Mouse (Mus musculus) ES-E14 (cell line): ENCODE results near the gene Ang6. TPM values are rescaled to one million over a fixed set of nuclear protein-coding genes. Genes with fewer than 3 reads are reported as not detected.
"Not testable (repeated sequence)": the region's sequence is repeated elsewhere in the genome, so short reads cannot be mapped to it uniquely, and the experiment has no call there.

ENCODE experiments used
- DNase-seq: peaks from one replicate; pipeline ENCODE4 v3.0.0-alpha.2; 2013; ENCODE audit warnings: low read depth, low spot score
- H3K27ac ChIP-seq: 2 replicates; pipeline ENCODE4 v1.5.1; 2012; ENCODE audit warnings: low read depth, mild to moderate bottlenecking, low read length, moderate library complexity, mixed read lengths; ENCODE audit not compliant: poor library complexity, insufficient read depth, severe bottlenecking
- H3K36me3 ChIP-seq: 2 replicates; pipeline ENCODE4 v1.6.1; 2012; ENCODE audit warnings: mild to moderate bottlenecking, low read length, moderate library complexity, mixed read lengths; ENCODE audit not compliant: control insufficient read depth, poor library complexity, insufficient read depth, severe bottlenecking
- H3K4me1 ChIP-seq, 2 experiments: fragments of 150-350 bp in 1 of 2; sonication (generic) in 1 of 2; 2 replicates each; pipeline ENCODE4 v1.6.1; 2012; ENCODE audit warnings: low read length in 2 of 2, mild to moderate bottlenecking in 1 of 2, mixed read lengths in 1 of 2; ENCODE audit not compliant: control insufficient read depth in 2 of 2, insufficient read depth in 2 of 2, poor library complexity in 1 of 2
- H3K4me3 ChIP-seq, 2 experiments: fragments of 150-350 bp in 1 of 2; sonication (generic) in 1 of 2; 2 replicates each; pipeline ENCODE4 v1.5.1; 2012; ENCODE audit warnings: low read length in 2 of 2, low read depth in 1 of 2, mild to moderate bottlenecking in 1 of 2, mixed read lengths in 1 of 2; ENCODE audit not compliant: insufficient read depth in 1 of 2, poor library complexity in 1 of 2, severe bottlenecking in 1 of 2
- H3K9ac ChIP-seq: 2 replicates; pipeline ENCODE4 v1.6.1; 2012; ENCODE audit warnings: low read depth, mild to moderate bottlenecking, low read length, mixed read lengths; ENCODE audit not compliant: poor library complexity, insufficient read depth, severe bottlenecking
- H3K9me3 ChIP-seq: fragments of 150-350 bp; sonication (generic); 2 replicates; pipeline ENCODE4 v1.6.1; 2012; ENCODE audit warnings: low read depth, mild to moderate bottlenecking, low read length; ENCODE audit not compliant: control insufficient read depth, insufficient read depth
- CHD2 ChIP-seq: IDR thresholded peaks from 2 replicates; pipeline ENCODE4 v1.6.1; 2014; ENCODE audit warnings: mild to moderate bottlenecking, low read depth, low read length, inconsistent platforms
- HCFC1 ChIP-seq: IDR thresholded peaks from 2 replicates; pipeline ENCODE4 v1.6.1; 2012; ENCODE audit warnings: low read length, inconsistent platforms, borderline replicate concordance; ENCODE audit not compliant: insufficient read depth
- MAFK ChIP-seq: IDR thresholded peaks from 2 replicates; pipeline ENCODE4 v1.6.1; 2014; ENCODE audit warnings: mild to moderate bottlenecking, low read depth, low read length, inconsistent platforms; ENCODE audit not compliant: insufficient read depth
- ZC3H11A ChIP-seq: IDR thresholded peaks from 2 replicates; pipeline ENCODE4 v1.6.1; 2012; ENCODE audit warnings: low read depth, mild to moderate bottlenecking, inconsistent platforms, low read length, borderline replicate concordance
- ZNF384 ChIP-seq: IDR thresholded peaks from 2 replicates; pipeline ENCODE4 v1.6.1; 2012; ENCODE audit warnings: low read depth, low read length, inconsistent platforms
- in situ Hi-C, 2 experiments: fragments of 600-800 bp; cut with MboI; formaldehyde crosslinking; loops; one replicate each; pipeline ENCODE4 v1.15.1; 2025; ENCODE audit warnings: low sequenced_read_pairs in 2 of 2, inconsistent platforms in 1 of 2; ENCODE audit not compliant: unreplicated experiment in 2 of 2
- total RNA-seq: library from RNA; depleted of rRNA; stranded (reverse); fragments of 300-350 nt; gene quantifications from 2 replicates; pipeline ENCODE4 v1.2.3, GENCODE M21; 2012; rRNA removed

Gene Ang6
- total RNA-seq: not detected in 2 replicates

DNA sequence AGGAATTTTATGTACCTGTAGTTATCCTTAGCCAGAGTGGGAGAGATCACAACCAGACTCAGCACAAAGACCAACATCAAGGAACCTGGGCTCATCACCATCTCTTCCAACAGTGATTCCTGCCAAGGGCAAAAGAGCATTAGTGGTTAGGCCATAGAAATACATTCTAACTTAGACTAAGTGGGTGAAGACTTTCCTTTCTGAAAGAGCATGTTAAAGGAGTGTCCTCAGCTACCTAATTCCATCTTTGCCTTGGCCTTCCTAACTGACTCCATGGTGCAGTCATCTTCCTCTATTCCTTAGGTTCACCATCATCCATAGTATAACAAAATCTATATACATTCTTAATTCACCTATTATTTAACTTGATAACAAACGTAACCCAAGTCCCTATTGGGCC, at the start of gene Ang6:
Ang6 (minus strand) TSS at position 101 of the 400 bp plus-strand sequence.
- H3K36me3 ChIP-seq: no peaks in the 10 kb centered on the region
- DNase-seq: no peak
- no peak within 1 kb of the TSS for H3K27ac ChIP-seq
- no peak within 1 kb of the TSS for H3K4me3 ChIP-seq
- TF ChIP-seq HCFC1: no peak
- TF ChIP-seq ZNF384: no peak
- no peak for TF ChIP-seq CHD2
- 0 out of 2 replicates have a peak, but pooled peaks have one; percentile 47 for TF ChIP-seq MAFK
- TF ChIP-seq ZC3H11A: no peak
- in situ Hi-C loops: no loop called here
- no peaks in the 10 kb centered on the region for H3K4me1 ChIP-seq
- no peak within 1 kb of the TSS for H3K9ac ChIP-seq
- H3K9me3 ChIP-seq: no peaks in the 10 kb centered on the region

DNA sequence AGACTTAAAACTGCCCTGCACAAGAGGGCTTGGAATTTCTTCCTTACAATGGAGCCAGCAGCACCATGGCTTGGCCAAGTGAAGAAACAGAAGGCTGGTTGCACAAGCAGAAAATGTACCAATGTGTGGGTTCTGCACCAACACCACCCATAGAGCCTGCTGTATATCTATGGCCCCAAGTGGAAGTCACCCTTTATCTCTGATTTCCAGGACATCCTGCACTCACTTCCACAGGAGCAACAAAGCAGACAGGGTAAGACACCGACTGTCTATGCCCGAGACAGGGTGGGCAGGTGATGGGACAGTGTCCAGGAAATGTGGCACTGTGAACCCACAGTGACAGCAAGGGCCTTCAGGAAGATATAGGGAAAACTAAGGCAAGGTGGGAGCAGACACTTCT, 44.5 kb upstream of the Ang6 start:
- H3K4me3 ChIP-seq, H3K4me1 ChIP-seq, DNase-seq, H3K9me3 ChIP-seq, H3K36me3 ChIP-seq, H3K27ac ChIP-seq, in situ Hi-C loops, H3K9ac ChIP-seq: not testable (repeated sequence)

DNA sequence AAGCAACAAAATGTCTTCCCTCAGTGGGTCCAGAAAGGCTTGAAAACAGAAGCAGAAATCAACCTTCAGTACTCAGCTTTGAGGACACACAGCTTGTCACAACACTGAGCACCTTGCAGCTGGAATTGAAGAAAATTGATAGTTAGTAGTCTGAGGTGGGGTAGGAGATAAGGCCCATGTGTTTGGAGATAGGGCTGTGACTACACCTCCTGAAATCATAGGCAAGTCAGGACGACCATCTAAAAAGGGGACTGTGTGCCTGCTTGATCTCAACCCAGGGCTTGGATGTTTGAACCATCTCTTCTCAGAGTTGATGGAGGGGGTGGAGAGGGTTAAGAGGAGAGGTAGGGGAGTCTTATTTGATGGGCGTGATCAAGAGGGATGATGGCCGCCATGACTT, 29.8 kb upstream of the Ang6 start:
- H3K27ac ChIP-seq, DNase-seq, H3K9ac ChIP-seq, H3K4me3 ChIP-seq, H3K4me1 ChIP-seq, H3K36me3 ChIP-seq, in situ Hi-C loops, H3K9me3 ChIP-seq: not testable (repeated sequence)

DNA sequence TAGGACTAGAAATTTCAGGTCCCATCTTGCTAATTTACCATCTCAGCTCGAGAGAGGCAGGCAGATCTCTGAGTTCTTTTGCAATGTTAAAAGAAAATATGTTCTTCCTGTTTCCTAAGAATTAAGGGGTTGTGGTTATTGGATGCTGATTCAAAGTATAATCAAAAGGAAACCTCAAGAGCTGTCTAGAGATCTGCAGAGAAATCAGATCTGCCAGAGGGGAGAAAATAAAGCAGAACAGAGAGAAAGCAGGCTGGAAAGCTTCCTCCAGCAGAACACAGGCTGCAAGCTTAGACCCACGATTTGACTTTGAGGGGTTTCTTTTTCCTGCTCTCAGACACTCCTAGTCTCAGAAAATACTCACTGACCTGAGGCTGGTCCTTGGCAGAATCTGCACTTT, 7.6 kb upstream of the Ang6 start:
- in situ Hi-C loops, H3K36me3 ChIP-seq, H3K9ac ChIP-seq, DNase-seq, H3K4me1 ChIP-seq, H3K27ac ChIP-seq, H3K9me3 ChIP-seq, H3K4me3 ChIP-seq: not testable (repeated sequence)

DNA sequence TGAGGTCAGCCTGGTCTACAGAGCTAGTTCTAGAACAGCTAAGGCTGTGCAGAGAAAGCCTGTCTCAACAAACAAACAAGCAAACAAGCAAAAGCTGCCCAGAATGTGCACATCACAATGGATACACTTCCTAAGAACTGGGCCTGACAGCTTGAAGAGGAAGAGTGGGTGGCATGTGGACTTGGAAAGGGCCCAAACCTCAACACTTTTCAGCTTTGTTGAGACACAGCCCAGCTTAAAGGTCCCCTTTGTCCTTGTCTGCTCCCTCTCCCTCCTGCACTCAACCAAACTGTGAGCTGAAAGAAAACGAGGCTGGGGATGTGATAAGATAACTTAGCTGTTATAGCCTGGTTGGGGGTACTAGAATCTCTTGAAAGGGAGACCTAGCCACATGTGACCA, 6.0 kb upstream of the Ang6 start:
- H3K27ac ChIP-seq, H3K9ac ChIP-seq, H3K4me3 ChIP-seq, H3K9me3 ChIP-seq, in situ Hi-C loops, H3K4me1 ChIP-seq, DNase-seq, H3K36me3 ChIP-seq: not testable (repeated sequence)

DNA sequence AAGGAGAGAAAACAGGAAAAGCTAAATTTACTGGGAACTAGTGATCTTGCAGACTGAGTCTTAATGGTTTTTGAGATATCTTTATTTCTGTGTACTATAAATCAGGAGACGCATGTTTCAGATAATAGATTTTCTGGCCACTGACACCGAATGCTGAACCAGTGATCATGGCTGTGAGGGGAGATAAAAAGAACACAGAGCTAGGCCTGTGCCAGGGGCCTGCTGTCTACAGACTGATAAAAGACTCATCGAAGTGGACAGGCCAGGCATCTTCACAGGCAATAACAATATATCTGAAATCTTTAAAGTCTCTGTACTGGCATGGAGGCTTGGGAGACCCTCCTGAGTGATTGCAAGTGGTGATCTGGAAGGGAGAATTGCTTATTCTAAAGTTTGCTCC, 469 bp downstream of the Ang6 start:
- H3K4me1 ChIP-seq: no peaks in the 10 kb centered on the region
- in situ Hi-C loops: no loop called here
- TF ChIP-seq CHD2 (no peak), ZC3H11A (no peak), MAFK (no peak), ZNF384 (no peak), HCFC1 (no peak)
- H3K4me3 ChIP-seq: no peak overlapping the region
- H3K9ac ChIP-seq: no peak overlapping the region
- H3K9me3 ChIP-seq: no peaks in the 10 kb centered on the region
- no peaks in the 10 kb centered on the region for H3K36me3 ChIP-seq
- DNase-seq: no peak
- no peak overlapping the region for H3K27ac ChIP-seq

DNA sequence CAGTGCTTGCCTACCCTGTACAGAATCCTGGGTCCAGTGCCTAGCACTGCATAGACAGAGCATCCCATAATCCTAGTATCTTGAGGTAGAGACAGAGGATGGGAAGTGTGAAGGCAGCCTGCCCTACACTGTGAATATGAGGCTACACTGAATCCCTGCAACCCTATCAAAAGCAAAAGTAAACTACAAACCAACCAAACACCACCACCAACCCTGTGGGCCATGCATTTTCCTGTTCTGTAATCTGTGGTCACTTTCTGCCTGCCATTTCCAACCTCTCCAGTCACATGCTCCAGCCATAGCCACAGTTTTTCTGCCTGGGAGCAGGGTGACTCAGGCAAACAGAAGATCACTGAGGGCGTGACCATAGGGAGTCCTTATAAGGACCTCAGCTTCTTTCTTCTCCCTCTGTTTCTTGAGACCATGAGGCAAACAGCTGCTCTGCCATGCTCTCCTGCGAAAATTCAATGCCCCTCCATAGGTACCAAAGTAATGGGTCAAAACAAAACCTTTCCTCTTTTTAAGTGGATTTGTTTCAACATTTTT, 3.5 kb downstream of the Ang6 start:
- in situ Hi-C loops, DNase-seq, H3K9me3 ChIP-seq, H3K27ac ChIP-seq, H3K4me3 ChIP-seq, H3K4me1 ChIP-seq, H3K36me3 ChIP-seq, H3K9ac ChIP-seq: not testable (repeated sequence)
